Mouse (Mus musculus): Measurements from ENCODE around the gene Il2rb. TPM values are rescaled to one million over a fixed set of nuclear protein-coding genes. Genes with fewer than 3 reads are reported as not detected.
A peak's percentile ranks its signal among the peaks of the same experiment; 100 is the strongest.

The Il2rb gene
- under 1 TPM in 1 of 2 experiments, not detected in 1; 0.08 TPM for total RNA-seq (2021)

GRCm38 (mm10) chr15:78494968-78495406 is at the start of gene Il2rb:
Il2rb (minus strand) TSS chr15:78495271.
- no peak for DNase-seq
- intact Hi-C loops (cut with DNase I): no loop called here

DNA sequence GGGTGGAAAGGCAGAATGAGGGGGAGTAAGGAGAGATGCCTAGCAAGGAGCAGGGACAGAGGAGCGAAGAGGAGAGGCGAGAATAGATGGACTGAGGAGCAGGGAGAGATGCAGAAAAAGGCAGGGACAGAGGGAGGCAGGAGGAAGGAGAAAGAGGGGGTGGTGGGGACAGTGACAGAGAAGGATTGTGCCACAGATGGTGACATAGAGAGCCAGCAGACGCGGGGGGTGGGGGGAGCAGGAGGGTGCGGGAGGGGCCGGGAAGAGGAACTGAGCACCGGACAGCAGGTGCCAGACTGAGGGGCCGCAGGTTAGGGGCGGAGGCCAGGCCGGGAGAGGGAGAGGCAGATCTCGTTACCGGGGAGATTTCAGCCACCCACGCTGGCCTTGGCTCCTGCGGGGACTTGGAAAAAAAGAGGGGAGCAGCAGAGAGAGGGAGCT is 49.5 kb upstream of the Il2rb start, which contains the start of gene Sstr3:
Sstr3 (minus strand) TSS at position 125 of the 441 bp plus-strand sequence.
- peak; percentile 70 for DNase-seq
- intact Hi-C loops (cut with DNase I): no loop called here

DNA sequence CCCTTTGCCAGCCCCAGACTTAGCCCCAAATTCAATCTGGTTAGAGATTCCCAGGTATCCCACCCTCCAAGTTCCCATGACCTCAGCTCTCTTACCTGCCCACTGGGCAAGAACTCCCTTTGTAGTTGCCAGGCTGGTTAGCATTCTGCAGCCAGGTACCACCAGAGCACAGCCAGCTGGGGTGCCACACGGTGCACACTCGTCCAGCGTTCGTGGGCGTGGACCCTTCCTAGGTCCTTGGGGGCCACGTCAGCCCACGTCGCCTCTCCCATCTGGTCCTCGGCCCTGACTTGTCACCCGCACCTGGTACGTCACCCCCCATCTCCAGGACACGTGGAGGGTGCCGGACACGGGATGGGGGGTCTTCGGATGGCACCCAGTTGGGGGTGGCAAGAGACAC is 49.0 kb upstream of the Il2rb start:
- intact Hi-C loops (cut with DNase I): no loop called here
- DNase-seq: no peak

DNA sequence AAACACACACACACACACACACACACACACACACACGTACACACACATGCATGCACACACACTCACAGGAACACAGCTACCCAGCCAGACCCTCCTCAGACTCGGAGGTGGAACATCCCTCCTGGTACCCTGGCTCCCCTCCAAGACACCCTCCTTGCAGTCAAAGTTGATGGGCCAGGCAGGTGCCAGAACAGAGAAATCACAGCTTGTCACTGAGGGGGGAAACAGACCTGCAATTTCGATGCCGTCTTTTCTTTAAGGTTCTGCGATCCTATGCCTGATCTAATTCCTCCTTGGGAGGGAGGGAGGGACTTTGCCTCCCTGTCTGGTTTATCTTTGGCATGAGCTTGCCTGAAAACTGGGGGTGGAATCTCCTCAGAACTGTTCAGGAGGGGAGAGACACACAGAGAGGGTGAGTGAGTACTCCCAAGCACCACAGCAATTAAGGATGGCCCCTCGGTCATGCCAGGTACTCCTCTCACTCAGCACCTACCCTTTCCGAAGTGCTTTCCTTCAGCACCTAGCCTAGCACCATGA is 47.8 kb upstream of the Il2rb start:
- intact Hi-C loops (cut with DNase I): no loop called here
- DNase-seq: peak; percentile 59

DNA sequence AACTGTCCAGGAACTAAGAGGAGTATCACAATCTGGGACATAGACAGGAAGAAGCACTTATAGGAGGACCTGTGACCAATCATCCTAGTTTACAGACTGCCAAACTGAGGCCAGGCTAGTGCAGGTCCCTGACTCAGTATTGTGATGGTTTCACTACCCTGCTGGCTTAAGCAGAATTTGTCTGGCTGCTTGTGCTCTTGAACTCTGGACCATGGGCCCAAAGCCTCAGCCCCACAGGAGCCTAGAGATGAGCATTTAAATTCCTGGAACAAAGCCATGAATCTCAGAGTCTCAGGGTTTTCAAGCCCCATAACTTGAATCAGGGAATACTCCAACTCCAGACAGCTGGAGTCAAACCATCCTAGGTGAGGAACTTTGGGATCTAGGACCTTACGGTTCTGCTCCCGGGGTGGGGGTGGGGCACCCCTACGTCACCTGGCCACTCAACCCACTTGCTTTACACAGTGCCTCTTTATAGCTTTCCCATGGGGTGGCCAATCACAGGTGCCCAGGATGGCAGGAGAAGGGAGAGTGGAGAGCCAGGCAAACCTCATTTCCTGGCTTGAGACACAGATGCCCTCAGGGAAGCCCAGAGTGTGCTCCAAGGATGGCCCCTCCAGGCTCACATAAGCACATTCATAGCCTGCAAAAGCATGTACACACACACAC is 47.2 kb upstream of the Il2rb start:
- intact Hi-C loops (cut with DNase I): no loop called here
- DNase-seq: no peak

- peak; percentile 87 for DNase-seq
- intact Hi-C loops (cut with DNase I): no loop called here
Measured at GRCm38 (mm10) chr15:78541606-78542005, 46.5 kb upstream of the Il2rb start.

GRCm38 (mm10) chr15:78541036-78541435 is 46.0 kb upstream of the Il2rb start:
- peak; percentile 45 for DNase-seq
- intact Hi-C loops (cut with DNase I): no loop called here

- intact Hi-C loops (cut with DNase I): no loop called here
- no peak for DNase-seq
Measured at GRCm38 (mm10) chr15:78535723-78536421, 40.8 kb upstream of the Il2rb start.

DNA sequence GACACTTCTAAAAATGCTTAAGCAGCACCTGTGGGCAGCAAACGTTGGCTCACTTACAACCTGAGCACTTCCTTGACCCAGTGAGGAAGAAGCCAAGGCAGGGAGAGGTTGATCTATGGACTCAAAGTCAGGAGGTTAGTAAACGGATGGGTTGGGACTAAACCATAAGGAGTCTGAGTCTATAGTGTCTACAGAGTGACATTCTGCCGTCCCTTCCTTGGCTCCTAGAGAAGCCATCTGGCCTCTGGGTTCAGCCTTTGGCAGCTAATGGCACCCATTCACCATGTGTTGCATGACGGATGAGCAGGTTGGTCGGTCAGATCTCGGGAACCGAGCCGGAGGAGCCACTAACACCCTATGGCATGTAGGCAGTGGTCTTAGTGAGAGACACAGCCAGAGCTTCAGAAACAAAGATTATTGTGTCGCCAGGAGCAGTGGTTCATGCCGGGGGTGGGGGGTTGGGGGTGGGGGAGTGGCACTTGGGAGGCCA is 38.3 kb upstream of the Il2rb start:
- peak; percentile 77 for DNase-seq

GRCm38 (mm10) chr15:78532566-78533345 is 37.7 kb upstream of the Il2rb start:
- intact Hi-C loops (cut with DNase I): no loop called here
- no peak for DNase-seq

More for the DNA sequence above, 38.3 kb upstream of the Il2rb start:
- intact Hi-C loops (cut with DNase I): no loop called here

GRCm38 (mm10) chr15:78531901-78532469 is 36.9 kb upstream of the Il2rb start:
- intact Hi-C loops (cut with DNase I): no loop called here
- peak; percentile 98 for DNase-seq

DNA sequence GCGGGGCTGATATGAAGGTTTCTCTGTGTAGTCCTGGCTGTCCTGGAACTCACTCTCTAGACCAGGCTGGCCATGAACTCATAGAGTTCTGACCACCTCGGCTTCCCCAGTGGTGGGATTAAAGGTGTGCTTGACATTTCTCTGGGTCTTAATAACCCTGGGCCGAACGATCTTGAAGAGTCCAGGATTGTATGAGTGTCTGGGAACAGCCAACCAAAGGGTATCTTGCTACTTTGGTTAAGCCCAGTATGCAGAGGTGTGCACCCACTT is 36.3 kb upstream of the Il2rb start:
- intact Hi-C loops (cut with DNase I): no loop called here
- no peak for DNase-seq

DNA sequence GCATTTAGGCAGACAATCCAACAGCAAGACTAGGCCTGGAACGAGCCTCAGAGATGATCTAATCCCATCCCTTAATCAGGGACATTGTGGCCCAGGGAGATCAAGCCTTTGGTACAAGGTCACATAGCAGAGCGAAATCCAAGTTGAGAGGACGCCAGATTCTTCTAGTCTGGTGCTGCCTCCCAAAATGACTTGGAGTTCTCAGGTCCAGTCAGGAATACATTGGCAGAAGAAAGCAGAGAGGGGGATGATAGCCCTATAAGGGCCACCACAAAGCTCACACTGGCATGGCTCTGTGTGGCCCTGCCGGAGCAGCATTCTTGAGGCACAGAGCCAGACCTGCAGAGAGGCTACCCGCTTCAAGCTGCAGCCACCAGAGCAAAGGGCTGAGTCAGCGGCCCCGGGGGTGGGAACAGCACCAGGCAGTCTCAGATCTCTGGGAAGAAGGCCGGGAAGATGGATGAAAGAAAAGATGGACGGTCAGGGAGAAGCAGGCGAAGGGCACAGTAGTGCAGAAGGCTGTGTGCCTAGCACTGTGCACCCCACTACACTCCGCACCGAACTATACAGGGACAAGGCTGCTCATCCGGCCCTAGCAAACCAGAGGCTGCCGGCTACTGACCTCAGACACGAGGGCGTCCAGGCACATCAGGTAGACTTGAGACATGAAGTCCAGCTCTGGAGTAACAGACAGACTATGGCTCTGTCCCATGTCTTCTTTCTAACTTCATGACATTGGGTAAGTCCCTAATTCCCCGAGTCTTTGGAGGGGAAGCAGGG is 35.8 kb upstream of the Il2rb start, which contains the start of gene C1qtnf6:
C1qtnf6 (minus strand) TSS at position 746 of the 780 bp plus-strand sequence.
- intact Hi-C loops (cut with DNase I): no loop called here

GRCm38 (mm10) chr15:78530141-78530540 is 35.1 kb upstream of the Il2rb start:
- intact Hi-C loops (cut with DNase I): no loop called here

More for the DNA sequence above, 35.8 kb upstream of the Il2rb start, which contains the start of gene C1qtnf6:
- peak; percentile 53 for DNase-seq

GRCm38 (mm10) chr15:78529428-78529990 is 34.4 kb upstream of the Il2rb start:
- intact Hi-C loops (cut with DNase I): no loop called here
- DNase-seq: peak; percentile 76

More at GRCm38 (mm10) chr15:78530141-78530540, 35.1 kb upstream of the Il2rb start:
- DNase-seq: no peak

- DNase-seq: no peak
- intact Hi-C loops (cut with DNase I): no loop called here
Measured at GRCm38 (mm10) chr15:78528726-78529411, 33.8 kb upstream of the Il2rb start.

DNA sequence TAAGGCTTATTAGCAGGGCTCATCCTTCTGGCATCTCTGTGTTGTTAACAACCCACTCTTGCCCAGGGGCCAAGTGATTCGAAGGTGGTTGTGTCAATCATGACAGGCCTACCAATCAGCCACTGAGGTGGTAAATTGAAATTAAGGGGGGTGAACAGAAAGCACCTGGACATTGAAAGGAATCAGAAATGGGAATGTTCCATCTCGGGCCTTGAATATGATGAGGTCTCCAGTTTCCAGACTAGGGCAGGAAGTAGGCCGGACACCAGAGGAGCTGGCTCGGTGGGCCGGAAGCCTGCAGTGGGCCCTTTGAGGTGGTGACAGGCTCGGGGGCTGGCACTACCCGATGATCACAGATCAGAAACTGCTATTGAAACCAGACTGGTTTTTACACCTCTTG is 32.9 kb upstream of the Il2rb start:
- DNase-seq: peak; percentile 48
- intact Hi-C loops (cut with DNase I): no loop called here

GRCm38 (mm10) chr15:78524163-78524562 is 29.1 kb upstream of the Il2rb start:
- intact Hi-C loops (cut with DNase I): loop anchor here (2.0 kb wide), 1 partner anchor 75 kb away; no protein-coding TSS in a partner anchor
- DNase-seq: no peak

DNA sequence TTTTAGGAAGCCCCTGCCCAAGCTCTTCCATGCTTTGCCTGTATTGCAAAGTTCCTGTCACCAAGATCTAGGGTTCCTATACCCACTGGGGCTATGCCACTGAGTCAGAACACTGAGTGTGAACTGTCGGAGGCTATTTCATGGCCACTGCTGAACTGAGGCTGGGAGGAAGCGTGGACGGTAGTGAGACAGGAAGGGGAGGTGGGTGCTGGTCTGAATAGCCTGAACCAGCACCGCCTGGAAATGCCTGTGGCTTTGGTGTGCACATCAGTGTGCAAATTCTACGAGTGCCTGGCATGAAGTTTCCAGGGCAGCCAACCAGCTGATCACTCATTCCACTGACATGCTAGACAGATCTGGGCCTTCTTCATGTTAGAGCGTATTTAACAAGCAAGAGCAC is 26.8 kb upstream of the Il2rb start:
- no peak for DNase-seq
- intact Hi-C loops (cut with DNase I): no loop called here

Measured in left cerebral cortex, postnatal 4 days (tissue).